Mouse (Mus musculus) liver (tissue): Measurements from ENCODE around the gene Prss44.
"Not testable (repeated sequence)": the region's sequence is repeated elsewhere in the genome, so short reads cannot be mapped to it uniquely, and the experiment has no call there.

ENCODE experiments used
- DNase-seq: peaks from one replicate; pipeline ENCODE4 v3.0.0-alpha.2; 2020; ENCODE audit warnings: mixed read lengths

Prss44 gene

GRCm38 (mm10) chr9:110813789-110814188, at the start of gene Prss44:
Gene Prss44 (plus strand): TSS chr9:110813994.
- no peak for DNase-seq

- DNase-seq: no peak
Measured at GRCm38 (mm10) chr9:110772336-110772735, 41.5 kb upstream of the Prss44 start.

- DNase-seq: no peak
Measured at GRCm38 (mm10) chr9:110774403-110775268, 39.2 kb upstream of the Prss44 start.

DNA sequence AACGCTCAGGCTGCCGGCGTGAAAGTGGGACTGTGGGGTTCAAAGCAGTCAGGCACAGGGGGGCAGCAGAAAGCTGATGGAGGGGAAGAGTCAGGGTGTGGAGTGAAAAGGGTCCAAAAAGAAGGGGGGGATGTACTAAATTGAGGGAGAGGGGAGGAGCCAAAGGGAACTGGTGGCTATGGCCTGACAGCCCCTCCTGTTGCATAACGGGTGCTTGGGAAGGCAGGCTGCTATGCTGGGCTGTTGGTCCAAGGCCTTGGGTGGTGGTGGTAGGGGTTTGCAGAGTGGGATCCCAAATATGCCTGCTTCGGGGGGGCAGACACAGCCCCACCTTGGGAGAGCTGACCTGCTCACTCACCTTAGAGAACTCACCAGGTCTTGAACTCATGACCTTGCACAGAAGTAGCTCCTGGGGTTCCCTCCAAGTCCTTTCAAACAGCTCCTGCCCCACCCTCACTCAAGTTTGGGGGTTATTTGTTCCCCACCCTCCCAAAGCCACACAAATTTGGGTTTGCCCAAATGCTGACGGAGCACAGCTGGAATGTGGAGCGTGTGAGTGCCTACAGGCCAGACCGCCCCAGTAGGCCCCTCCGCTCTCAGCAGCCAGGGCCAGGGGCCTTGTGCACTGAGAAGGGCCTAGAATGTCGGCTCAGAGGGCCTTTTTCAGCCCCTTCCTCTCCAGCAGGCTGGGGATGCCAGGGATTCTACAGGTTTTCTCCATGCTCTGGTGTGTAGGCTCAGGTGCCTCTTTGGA, 38.3 kb upstream of the Prss44 start:
- DNase-seq: no peak

DNA sequence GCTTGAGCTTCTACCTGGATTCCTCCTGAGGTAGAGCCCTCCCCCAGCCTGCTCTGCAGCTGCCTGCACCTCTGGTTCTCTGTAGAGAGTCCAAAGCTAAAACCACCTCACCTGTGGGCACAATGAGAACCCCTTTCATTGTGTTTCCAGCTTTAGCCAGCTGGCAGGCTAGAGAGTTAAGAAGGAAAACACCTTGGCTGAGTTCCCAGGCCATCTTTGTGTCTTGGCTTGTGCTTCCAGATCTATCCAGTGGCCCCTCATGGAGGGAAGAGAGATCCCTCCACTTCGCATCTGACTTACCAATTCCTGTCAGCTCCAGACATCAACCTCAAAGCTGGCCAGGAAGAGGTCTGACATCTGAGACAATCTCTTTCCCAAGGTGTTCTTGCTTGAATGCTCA, 35.7 kb upstream of the Prss44 start:
- no peak for DNase-seq

DNA sequence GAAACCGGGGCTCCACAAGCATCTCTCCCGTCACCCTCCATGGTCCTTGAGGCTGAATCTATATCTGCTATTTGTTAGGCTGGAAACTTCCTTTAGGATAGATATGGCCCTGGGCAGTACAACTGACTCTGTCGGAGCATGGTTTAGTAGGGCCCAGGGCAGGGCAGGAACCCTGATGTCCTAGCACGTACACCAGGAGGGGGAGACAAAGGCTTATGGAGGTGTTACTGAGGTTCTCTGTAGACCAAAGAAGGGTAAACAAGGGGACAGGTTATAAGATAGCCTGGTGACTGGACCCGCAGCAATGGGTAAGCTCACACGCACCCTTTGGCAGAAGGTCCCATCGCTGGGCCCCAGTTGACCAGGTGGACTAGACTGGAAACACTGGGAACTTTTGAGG, 35.2 kb upstream of the Prss44 start:
- no peak for DNase-seq

- no peak for DNase-seq
Measured at GRCm38 (mm10) chr9:110779242-110779913, 34.4 kb upstream of the Prss44 start.

DNA sequence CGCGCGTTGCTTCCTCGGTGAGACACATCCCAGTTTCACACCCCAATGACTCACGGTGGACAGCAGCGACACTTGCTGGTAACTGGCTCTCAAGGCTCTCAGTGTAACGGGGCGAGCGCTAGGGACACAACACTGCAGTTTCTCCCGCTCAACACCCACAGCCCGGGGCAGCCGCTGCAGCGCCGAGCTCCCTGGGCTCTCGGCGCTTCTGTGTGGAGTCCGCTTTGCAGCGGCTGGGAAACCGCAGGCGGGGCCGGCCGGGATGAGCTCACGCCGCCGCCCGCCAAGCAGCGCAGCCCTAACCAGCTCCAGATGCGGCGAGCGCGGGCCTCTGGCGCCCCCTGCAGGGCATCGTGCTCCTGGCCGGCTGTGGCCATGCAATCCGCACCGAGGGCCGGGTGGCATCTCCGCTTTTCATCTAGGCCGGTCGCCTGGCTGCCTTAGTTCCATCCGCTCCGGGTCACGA, 32.5 kb upstream of the Prss44 start:
- peak; percentile 91 for DNase-seq

DNA sequence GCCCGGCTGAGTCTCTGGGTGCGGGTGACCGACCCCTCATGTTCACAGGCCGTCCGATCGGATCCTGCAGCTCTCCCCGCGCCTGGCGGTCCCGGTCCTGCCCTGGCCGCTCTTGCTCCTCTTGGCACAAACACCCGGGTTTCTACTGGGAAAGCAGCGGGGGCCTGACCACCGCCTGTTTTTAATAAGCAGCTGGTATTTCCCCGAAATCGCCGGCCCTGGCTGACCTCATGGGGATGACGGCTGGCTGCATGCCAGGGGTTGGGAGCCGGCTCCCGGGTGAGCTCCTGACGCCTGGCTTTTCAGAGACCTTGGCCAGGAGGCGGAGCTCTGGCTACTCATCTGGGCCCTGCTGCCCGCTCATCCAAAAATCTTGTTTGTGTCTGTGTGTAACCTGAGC, 32.1 kb upstream of the Prss44 start:
- peak; percentile 73 for DNase-seq

GRCm38 (mm10) chr9:110783611-110784010, 30.2 kb upstream of the Prss44 start:
- DNase-seq: no peak

- no peak for DNase-seq
Measured at GRCm38 (mm10) chr9:110788169-110788568, 25.6 kb upstream of the Prss44 start.

- DNase-seq: no peak
Measured at GRCm38 (mm10) chr9:110790462-110790861, 23.3 kb upstream of the Prss44 start.

DNA sequence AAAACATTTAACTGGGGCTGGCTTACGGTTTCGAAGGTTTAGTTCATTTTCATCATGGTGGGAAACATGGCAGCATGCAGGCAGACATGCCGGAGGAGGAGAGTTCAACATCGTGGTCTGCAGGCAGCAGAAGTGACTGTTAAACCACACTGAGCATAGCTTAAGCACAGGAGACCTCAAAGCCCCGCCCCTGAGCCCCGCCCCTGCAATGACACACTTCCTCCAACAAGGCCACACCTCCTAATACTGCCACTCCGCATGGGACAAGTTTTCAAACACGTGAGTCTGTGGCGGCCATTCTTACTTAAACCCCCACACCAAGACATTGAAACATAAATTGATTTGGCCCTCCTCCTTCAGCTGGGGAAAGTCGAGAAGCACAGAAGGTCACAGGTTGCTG, 16.8 kb upstream of the Prss44 start:
- peak; percentile 22 for DNase-seq

DNA sequence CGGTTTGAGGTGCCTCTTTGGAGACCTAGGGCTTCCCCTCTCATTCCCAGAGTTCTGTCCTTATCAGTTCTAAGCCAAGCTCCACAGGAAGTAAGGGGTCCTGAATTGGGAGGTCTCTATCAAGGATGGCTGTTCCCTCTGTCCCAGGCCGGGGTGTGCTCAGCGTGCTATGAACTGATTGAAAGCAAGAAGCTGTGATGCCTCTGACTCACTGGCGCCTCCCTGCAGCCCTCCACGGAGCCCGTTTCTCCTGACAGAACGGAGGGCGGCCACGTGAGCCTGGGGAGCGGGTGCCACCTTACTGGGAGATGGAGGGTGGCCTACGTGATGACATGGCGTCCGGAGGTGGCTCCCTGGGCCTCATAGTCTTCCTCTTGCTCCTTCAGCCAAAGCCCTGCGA, 15.9 kb upstream of the Prss44 start, which contains the start of gene Prss42:
Gene Prss42 (plus strand): TSS at position 301 of the 400 bp plus-strand sequence.
- no peak for DNase-seq

GRCm38 (mm10) chr9:110800834-110801479, 12.8 kb upstream of the Prss44 start:
- DNase-seq: no peak

- DNase-seq: no peak
Measured at GRCm38 (mm10) chr9:110803294-110803693, 10.5 kb upstream of the Prss44 start.

DNA sequence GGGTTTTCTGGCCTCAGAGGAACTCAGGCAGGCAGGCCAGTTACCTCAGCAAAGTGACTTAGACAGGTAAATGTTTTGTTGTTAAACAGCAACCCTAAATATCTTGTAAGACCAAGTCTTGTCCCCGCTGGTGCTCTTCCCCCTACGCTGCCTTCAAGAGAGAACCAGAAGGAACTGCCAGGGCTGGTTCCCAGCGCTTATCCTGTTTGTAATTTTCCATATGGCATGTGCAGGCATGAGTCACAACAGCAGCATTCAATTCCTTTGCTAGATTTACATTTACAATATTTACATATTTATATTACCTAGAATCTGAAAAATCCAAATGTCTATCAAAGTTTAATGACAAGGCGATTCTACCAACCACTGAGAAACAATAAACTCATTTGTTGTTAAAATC, 3.7 kb upstream of the Prss44 start:
- DNase-seq: no peak

GRCm38 (mm10) chr9:110820546-110820945, 6.8 kb downstream of the Prss44 start:
- not testable (repeated sequence) for DNase-seq

DNA sequence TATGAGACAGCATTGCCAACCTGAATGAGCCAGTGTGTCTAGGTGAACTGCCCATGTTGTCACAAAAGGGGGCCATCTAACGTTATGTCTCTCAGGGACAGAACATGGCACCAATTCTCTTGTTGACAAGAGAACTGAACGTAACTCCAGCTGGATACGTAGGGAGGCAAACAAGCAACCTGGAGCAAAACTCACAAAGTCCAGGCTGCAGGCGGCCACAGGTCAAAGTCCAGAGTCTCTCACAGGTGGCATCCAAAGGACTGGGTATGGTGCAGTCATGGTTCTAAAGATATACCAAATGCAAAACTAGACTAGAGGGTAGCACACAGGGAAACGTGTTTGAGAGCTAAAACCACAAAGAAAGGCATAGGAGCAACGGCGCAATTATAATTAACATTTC, 7.6 kb downstream of the Prss44 start:
- DNase-seq: no peak

DNA sequence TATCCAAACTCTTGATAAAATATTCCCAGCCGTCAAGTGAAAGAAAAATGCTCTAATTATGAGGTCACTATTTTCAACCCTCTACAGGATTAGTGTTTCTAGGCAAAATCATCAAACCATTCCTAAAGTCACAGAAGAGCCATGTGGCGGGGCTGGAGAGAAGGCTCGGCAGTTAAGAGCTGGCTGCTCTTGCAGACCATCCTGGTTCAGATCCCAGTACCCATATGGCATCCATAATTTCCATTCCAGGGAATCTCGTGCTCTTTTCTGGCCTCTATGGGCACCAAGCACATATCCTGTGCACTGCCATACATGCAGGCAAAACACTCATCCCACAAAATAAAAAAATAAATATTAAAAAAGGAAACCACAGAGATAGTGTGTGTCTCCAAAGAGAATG, 11.6 kb downstream of the Prss44 start:
- DNase-seq: no peak

DNA sequence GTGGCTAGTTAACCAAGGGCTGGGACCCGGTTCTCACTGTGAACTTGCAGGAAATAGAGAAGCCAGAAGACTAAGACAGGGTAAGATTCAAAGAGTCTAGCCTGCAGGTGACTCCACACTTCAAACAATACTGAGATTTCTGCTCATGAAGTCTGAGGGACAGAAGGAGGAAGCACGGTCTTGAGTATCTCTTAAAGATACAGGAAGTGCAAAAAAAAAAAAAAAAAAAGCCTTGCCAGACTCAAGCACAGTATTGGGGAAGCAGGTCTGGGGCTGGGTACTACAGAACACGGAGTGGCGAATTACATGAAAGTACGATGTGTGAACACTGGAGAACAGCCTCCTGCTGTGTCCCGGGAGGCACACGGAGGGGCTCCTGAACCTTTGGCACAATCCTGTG, 12.0 kb downstream of the Prss44 start:
- no peak for DNase-seq

DNA sequence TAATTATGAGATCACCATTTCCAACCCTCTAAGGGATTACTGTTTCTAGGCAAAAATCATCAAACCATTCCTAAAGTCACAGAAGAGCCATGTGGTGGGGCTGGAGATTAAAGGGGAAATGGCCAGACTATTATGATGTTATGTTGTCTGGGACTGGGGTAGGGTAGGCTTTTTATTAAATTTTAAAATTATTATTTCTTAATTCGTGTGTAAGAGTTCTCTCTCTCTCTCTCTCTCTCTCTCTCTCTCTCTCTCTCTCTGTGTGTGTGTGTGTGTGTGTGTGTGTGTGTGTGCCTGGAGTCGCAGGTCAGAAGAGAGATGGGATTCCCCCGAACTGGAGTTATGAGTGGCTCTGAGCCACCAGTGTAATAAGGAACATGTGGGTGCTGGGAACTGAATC, 12.6 kb downstream of the Prss44 start, which contains the start of gene Prss43:
Gene Prss43 (plus strand): TSS at position 301 of the 400 bp plus-strand sequence.
- no peak for DNase-seq

DNA sequence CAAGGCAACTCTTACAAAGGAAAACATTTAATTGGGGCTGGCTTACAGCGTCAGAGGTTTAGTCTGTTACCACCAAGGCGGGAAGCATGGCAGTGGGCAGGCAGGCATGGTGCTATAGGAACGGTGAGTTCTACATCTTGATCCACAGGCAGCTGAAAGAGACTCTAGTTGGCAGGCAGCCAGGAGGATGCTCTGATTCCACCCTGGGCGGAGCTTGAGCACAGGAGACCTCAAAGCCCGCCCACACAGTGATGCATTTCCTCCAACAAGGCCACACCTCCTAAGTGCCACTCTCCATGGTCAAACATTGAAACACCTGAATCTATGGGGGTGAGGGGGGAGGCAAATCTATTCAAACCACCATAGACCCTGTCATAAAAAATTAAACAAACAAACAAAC, 19.2 kb downstream of the Prss44 start:
- DNase-seq: peak; percentile 32
